Mouse (Mus musculus) CD4-positive naive resting alpha-beta T cell, adult 76 days (primary cell): ENCODE measurements around the gene 1700037H04Rik. TPM values are rescaled to one million over a fixed set of nuclear protein-coding genes. Genes with fewer than 3 reads are reported as not detected.

Source experiments
- total RNA-seq: library from RNA; stranded (reverse); gene quantifications from one replicate; pipeline ENCODE4 v1.2.4, GENCODE M21; 2023

Gene 1700037H04Rik
- total RNA-seq, result 18.1 TPM

DNA sequence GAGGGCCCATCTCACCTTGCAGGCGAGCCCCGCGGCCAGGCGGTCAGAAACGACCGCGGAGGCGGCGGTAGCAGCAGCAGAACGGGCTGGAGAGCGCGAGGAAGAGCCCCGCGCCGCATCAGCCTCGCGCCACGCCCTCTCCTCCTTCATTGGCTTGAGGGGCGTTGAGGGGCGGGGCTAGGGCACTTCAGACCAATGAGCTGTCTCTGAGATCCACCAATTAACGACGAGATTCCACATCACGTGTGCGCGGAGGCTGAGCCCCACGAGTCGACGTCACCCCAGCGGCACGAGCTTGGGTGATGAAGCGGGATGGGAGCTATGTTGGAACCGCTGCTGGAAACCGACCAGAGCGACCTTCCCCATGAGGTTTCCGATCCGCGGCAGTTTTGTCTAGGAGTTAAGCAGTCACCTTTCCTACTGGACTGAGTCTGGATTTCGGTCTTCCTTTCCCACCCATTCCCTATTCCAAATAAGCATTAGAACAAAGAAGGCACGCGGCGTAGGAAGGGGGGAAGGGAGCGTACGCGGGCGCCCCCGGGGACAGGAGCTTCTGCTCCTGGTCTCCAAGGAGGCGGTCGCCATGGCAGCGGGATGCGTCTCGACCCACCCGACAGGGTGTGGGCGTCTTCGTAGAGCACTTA lies at the start of gene 1700037H04Rik:
TSS of gene 1700037H04Rik (minus strand) at position 144 of the 644 bp plus-strand sequence.

DNA sequence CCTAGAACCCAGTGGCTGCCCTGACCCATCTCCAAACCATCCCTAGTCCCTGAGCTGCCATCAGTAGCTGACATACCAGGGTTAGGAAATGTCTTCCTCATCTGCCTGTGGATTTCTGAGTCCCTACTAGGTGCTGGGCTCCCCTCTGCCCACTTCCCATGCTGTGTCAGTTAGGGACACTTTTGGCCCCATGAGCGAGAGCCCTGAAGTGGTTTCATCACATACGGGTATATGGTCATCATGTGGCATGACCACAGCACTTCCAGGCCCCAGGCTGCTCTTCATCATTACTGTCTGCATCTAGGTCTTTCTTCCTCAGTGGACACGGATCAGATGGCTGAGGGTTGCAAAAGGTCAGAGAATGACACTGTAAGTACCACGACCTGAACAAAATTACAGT lies 46.9 kb upstream of the 1700037H04Rik start, which contains the start of gene Ap5s1:
TSS of gene Ap5s1 (plus strand) at position 301 of the 400 bp plus-strand sequence.

DNA sequence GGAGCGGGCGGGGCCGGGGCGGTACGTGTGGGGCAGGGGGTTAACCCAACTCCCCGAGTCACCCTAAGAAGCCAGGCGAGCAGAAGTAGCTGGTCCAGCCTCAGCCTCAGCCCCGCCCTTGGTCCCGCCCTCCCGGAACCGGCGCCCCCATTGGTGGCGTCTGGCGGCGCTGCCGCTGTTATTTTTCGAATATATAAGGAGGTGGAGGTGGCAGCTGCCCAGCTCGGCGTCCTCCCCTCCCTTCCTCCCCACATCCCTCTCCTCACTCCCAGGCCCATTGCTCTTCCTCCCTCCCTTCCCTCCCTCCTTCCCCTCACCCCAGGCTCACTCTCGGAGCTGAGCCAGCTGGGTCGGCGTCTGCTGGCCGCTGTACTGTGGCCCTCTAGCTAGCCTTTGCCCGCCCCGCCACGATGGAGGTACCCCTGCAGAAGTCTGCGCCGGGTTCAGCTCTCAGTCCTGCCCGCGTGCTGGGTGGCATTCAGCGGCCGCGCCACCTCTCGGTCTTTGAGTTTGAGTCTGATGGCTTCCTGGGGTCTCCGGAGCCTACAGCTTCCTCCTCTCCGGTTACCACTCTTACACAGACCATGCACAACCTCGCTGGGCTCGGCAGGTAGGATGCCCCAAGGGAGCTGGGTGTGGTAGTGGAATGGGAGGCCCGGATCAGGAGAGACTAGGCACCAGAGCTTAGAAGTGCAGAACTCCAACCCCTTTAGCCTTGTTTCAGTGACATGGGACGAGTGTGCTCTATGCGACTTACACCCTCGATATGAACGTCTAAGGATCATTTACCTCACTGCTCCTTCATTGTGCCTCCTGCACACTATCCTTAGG lies 27.1 kb upstream of the 1700037H04Rik start, which contains the start of the genes Cdc25b and Spef1:
TSS of gene Cdc25b (plus strand) at position 179 of the 831 bp plus-strand sequence.
TSS of gene Spef1 (minus strand) at position 512 of the 831 bp plus-strand sequence.

DNA sequence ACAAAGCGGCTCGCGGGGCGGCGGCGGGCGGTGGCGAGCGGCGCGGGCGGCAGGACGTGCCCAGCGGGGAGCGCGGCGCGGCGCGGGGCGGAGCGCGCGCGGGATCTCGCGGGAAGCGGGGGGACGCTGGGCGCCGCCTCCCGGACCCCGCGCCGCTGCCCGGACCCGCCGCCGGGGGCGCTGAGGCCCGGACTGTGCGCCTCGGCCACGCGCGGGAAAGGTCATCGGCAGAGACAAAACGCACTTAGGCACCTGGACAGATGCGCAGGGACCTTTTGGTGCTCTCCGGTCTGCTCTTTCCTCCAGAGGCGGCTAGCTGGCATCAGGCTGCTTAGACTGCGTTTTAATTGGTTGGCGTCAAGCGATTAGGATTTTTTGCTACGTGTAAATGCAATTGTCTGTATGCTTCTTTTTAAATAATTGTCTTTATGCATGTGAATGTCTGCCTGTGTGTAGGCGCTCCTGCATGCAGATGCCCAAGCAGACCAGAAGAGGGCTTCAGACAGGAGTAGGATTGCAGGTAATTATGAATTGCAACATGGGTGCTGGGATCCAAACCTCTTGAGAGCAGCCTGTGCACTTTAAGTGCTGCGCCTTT lies 20.2 kb upstream of the 1700037H04Rik start, which contains the start of gene Cenpb:
TSS of gene Cenpb (minus strand) at position 78 of the 598 bp plus-strand sequence.

DNA sequence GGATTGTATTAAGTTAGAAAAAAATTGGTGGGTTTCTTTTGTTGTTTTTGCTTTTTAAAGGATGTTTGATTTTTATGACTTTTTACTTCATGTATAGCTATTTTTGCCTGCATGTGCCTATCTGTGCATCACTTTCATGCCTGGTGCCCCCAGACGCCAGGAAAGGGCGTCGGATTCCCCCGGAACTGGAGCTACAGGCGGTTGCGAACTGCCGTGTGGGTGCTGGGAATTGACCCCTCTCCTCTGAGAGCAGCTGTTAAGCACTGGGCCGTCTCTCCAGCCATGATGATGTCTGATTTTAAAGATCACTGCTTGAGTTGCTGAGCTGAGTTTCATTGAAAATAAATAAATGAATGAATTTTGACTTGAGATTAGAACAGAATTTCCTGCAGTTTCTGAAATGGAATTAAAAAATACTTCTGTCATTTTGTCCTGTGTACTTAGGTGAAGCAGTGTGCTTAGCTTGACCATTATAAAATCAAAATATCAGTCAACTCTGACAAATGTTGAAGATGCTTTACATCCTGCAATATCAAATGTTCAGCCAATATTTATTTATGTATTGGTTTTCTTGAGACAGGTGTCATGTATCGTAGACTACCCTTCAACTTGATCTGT lies 26.8 kb downstream of the 1700037H04Rik start, which contains the start of gene Gm11037:
TSS of gene Gm11037 (plus strand) at position 568 of the 618 bp plus-strand sequence.

DNA sequence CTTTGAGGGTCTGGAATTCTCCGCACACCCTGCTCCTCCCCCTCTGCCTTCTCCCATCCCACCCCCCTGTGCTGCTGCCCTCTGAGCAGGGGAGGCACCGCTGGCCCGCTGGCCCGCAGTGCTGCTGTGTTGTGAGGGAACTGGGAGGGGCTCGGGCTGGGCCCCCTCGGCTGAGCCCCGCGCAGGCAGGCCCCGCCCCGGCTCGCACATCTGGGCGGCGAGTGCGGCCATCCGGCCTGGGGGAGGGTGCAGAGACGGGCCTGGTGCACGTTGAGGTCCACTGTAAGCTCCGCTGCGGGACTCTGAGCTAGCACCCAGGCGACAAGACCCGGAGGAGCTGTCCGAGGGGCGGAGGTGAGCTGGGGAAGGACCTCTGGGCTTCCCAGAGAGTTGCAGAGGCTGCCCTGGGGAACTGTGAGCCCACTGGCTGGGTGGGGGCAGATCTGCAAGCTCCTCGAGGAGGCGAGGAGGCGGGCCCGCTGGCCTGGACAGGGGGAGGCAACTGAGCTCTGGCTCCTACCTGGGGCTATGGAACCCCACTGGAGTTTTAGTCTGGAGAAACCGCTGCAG lies 32.6 kb downstream of the 1700037H04Rik start, which contains the start of gene Hspa12b:
TSS of gene Hspa12b (plus strand) at position 120 of the 570 bp plus-strand sequence.

Other genes with a start within 250 kb of the 1700037H04Rik start
- gene Gfra4, start 117.0 kb downstream of the 1700037H04Rik start, total RNA-seq, result not detected
- 0.41 TPM for gene Adam33, start 96.3 kb downstream of the 1700037H04Rik start, total RNA-seq
- gene Siglec1, start 73.3 kb downstream of the 1700037H04Rik start, total RNA-seq, result 0.29 TPM
- gene Hspa12b, start 32.8 kb downstream of the 1700037H04Rik start, total RNA-seq, result not detected
- gene Gm11037, start 26.6 kb downstream of the 1700037H04Rik start, total RNA-seq, result not detected
- gene Cenpb, start 20.0 kb upstream of the 1700037H04Rik start, total RNA-seq, result 19.1 TPM
- gene Cdc25b, start 26.9 kb upstream of the 1700037H04Rik start, total RNA-seq, result 42.4 TPM
- gene Spef1, start 27.2 kb upstream of the 1700037H04Rik start, total RNA-seq, result 1.7 TPM
- 4.7 TPM for gene Ap5s1, start 47.0 kb upstream of the 1700037H04Rik start, total RNA-seq
- 10.6 TPM for gene Mavs, start 74.0 kb upstream of the 1700037H04Rik start, total RNA-seq
- 48.9 TPM for gene Pank2, start 102.4 kb upstream of the 1700037H04Rik start, total RNA-seq
- gene Rnf24, start 192.8 kb upstream of the 1700037H04Rik start, total RNA-seq, result 2.6 TPM